Mouse (Mus musculus): ENCODE data around the gene Mlip. TPM values are rescaled to one million over a fixed set of nuclear protein-coding genes. Genes with fewer than 3 reads are reported as not detected.
A peak's percentile ranks its signal among the peaks of the same experiment; 100 is the strongest.

Gene Mlip
- polyA plus RNA-seq, 1 experiment from 2014 or later: 0.29 TPM

DNA sequence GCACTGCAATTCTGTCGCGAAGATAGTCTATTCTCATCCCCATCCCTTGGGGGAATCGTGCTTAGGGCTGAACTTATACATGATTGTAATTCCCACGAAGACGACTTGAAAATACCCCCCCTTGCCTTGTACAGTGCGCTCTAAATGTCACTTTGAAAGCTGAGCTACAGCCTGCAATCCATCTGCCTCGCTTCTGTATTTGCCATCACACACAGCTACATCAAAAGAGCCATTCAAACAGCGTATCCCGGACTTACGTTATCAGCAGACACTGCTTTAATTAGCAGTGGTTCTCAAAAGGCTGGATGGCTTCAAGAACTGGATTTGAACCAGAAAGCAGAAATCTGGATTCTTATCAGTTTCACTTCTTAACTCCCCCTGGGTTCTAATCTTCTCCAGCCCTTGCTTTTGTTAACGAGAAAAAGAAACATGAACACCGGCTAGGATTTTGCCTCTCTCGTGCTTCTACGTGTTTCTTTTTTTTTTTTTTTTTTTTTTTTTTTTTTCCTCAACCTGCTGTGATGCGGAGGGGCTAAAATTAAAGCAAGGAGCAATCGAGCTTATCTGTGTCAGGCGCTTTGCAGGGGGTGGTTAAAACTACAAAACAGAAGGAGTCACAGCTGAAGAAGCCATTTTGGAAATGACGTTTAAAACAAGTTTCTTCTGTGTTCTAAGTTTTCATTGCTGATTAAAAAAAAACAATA lies 12.5 kb downstream of the Mlip start:
- Histone ChIP-seq H3K4me3 (peak overlapping the region; percentile 8; the same call in 1 of the 2 replicates), H3K27me3 (replicated peaks; ENCODE audit: low read depth, poor library complexity, severe bottlenecking) (no peaks in the 10 kb centered on the region), H3K27ac (replicated peaks) (no peak overlapping the region), H3K9me3 (no peaks in the 10 kb centered on the region), H3K36me3 (replicated peaks) (no peaks in the 10 kb centered on the region), H3K4me1 (peaks cover 11% of the 10 kb centered on the region)
- 37% methylated on average over 18 of the region's 18 CpGs for WGBS
- no peak for DNase-seq (ENCODE audit: low spot score)

- no peaks in the 10 kb centered on the region for H3K9me3 ChIP-seq
- peaks cover 11% of the 10 kb centered on the region for H3K4me1 ChIP-seq
- no peak overlapping the region for H3K27ac ChIP-seq (replicated peaks)
- 58% methylated on average over 7 of the region's 7 CpGs for WGBS
- no peaks in the 10 kb centered on the region for H3K27me3 ChIP-seq (replicated peaks; ENCODE audit: low read depth, poor library complexity, severe bottlenecking)
- no peak overlapping the region for H3K4me3 ChIP-seq
- peak; percentile 25 for DNase-seq (ENCODE audit: low spot score)
- H3K36me3 ChIP-seq (replicated peaks): no peaks in the 10 kb centered on the region
Observed at GRCm38 (mm10) chr9:77339571-77340148, 13.1 kb downstream of the Mlip start.

DNA sequence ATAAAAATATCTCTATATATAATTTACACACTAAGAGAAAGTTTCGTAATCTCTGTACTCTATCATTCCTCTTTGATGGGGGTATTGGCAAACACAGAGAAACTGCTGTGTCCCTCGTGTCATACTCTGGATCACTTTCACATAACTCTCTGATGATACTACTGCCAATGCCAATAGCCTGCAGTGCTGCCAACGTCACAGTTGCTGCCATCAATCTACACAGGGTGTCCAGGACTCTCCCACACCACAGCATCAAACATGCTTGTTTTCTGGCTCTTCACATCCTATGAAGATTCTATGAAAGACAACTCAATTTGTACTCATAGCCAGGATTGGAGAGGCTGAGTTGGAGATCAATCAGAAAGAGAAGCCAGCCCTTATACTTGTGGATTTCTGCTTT lies 17.4 kb downstream of the Mlip start:
- 90% methylated on average over 3 of the region's 3 CpGs for WGBS
- Histone ChIP-seq H3K36me3 (replicated peaks) (no peaks in the 10 kb centered on the region), H3K27me3 (replicated peaks; ENCODE audit: low read depth, poor library complexity, severe bottlenecking) (no peaks in the 10 kb centered on the region), H3K27ac (replicated peaks) (no peak overlapping the region), H3K9me3 (0 out of 2 replicates have a peak, but pooled peaks cover 3% of the 10 kb centered on the region), H3K4me3 (no peak overlapping the region), H3K4me1 (peaks cover 11% of the 10 kb centered on the region)
- no peak for DNase-seq (ENCODE audit: low spot score)

- no peaks in the 10 kb centered on the region for H3K27me3 ChIP-seq (replicated peaks; ENCODE audit: low read depth, poor library complexity, severe bottlenecking)
- DNase-seq (ENCODE audit: low spot score): no peak
- H3K9me3 ChIP-seq: no peaks in the 10 kb centered on the region; the same call in 1 of the 2 replicates
- H3K27ac ChIP-seq (replicated peaks): no peak overlapping the region
- H3K36me3 ChIP-seq (replicated peaks): no peaks in the 10 kb centered on the region
- no peaks in the 10 kb centered on the region for H3K4me1 ChIP-seq
- no peak overlapping the region for H3K4me3 ChIP-seq
- 85% methylated on average over 3 of the region's 3 CpGs for WGBS
Observed at GRCm38 (mm10) chr9:77318346-77318745, 34.4 kb downstream of the Mlip start.

DNA sequence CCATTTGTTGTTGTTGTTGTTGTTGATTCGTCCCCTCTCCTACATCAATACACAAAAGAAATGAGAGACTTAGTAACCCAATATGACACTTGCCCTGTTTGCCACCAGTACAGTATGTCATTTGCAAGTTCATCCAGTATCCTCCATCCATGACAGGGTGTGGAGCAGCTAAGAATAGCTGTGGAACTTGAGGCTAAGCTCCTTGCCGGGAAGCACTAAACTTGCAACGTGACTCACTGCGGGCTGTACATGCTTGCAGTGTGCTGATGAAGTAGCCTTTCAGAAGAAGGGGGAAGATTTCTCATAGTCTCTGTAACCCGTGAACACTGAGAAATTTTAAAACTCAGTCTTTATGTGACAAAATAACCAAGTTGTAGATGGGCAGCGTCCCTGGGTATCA lies 42.2 kb downstream of the Mlip start:
- no peak overlapping the region for H3K27ac ChIP-seq (replicated peaks)
- no peak overlapping the region for H3K4me3 ChIP-seq
- 87% methylated on average over 6 of the region's 6 CpGs for WGBS
- H3K9me3 ChIP-seq: no peaks in the 10 kb centered on the region
- H3K4me1 ChIP-seq: no peaks in the 10 kb centered on the region
- DNase-seq (ENCODE audit: low spot score): no peak
- H3K36me3 ChIP-seq (replicated peaks): no peaks in the 10 kb centered on the region
- no peaks in the 10 kb centered on the region for H3K27me3 ChIP-seq (replicated peaks; ENCODE audit: low read depth, poor library complexity, severe bottlenecking)

DNA sequence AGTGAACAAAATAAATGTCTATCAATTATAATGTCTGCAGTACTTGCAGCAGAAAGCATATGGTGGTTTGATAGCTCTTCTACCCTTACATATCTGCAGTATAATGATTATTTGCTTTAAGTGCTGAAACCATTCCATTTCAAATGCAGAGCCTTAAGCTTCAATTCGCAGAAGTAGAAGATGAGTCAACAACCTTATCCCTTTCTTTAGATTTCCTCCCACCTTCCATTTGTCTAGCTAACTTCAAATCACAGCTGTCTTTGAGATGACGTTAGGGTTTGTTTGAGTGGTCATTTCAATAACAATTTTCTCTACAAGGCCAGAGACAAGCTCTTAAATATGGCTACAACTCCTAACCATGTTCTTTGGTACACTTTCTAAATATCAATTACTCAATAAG lies 47.4 kb downstream of the Mlip start:
- DNase-seq (ENCODE audit: low spot score): no peak
- Histone ChIP-seq H3K27me3 (replicated peaks; ENCODE audit: low read depth, poor library complexity, severe bottlenecking) (no peaks in the 10 kb centered on the region), H3K4me1 (no peaks in the 10 kb centered on the region), H3K36me3 (replicated peaks) (no peaks in the 10 kb centered on the region), H3K9me3 (no peaks in the 10 kb centered on the region), H3K27ac (replicated peaks) (no peak overlapping the region), H3K4me3 (no peak overlapping the region)
- WGBS: 84% methylated on average over 2 of the region's 2 CpGs

GRCm38 (mm10) chr9:77302340-77302739 lies 50.4 kb downstream of the Mlip start:
- H3K27ac ChIP-seq (replicated peaks): no peak overlapping the region

GRCm38 (mm10) chr9:77287958-77288357 lies 64.8 kb downstream of the Mlip start:
- Histone ChIP-seq H3K4me3 (no peak overlapping the region), H3K9me3 (no peaks in the 10 kb centered on the region), H3K36me3 (replicated peaks) (no peaks in the 10 kb centered on the region), H3K27ac (replicated peaks) (no peak overlapping the region), H3K4me1 (no peaks in the 10 kb centered on the region), H3K27me3 (replicated peaks; ENCODE audit: low read depth, poor library complexity, severe bottlenecking) (no peaks in the 10 kb centered on the region)
- DNase-seq (ENCODE audit: low spot score): no peak
- WGBS: 93% methylated on average over 5 of the region's 5 CpGs

More at GRCm38 (mm10) chr9:77302340-77302739, 50.4 kb downstream of the Mlip start:
- WGBS: 89% methylated on average over 8 of the region's 8 CpGs
- Histone ChIP-seq H3K36me3 (replicated peaks) (no peaks in the 10 kb centered on the region), H3K4me1 (no peaks in the 10 kb centered on the region), H3K9me3 (0 out of 2 replicates have a peak, but pooled peaks cover 2% of the 10 kb centered on the region), H3K4me3 (no peak overlapping the region), H3K27me3 (replicated peaks; ENCODE audit: low read depth, poor library complexity, severe bottlenecking) (no peaks in the 10 kb centered on the region)
- no peak for DNase-seq (ENCODE audit: low spot score)

DNA sequence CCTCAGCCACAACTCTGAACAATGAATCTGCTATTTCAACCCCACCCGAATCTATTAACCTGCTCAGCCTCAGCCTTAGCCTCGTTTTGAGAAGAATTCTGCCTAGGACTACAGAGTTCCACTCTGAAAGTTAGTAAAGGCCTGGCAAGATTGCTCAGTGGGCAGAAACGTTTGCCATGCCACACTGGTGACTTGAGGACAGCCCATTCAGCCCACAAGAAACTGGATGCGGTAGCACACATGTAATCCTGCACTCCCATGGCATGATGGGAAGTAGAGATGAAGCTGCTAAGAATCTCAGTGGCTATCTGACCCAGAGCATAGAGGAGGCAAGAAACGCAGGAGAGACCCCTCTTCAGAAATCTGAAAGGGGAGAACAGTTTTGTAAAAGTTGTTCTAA lies 73.4 kb downstream of the Mlip start:
- Histone ChIP-seq H3K27ac (replicated peaks) (no peak overlapping the region), H3K4me3 (no peak overlapping the region), H3K36me3 (replicated peaks) (no peaks in the 10 kb centered on the region), H3K4me1 (peaks cover 12% of the 10 kb centered on the region), H3K27me3 (replicated peaks; ENCODE audit: low read depth, poor library complexity, severe bottlenecking) (no peaks in the 10 kb centered on the region), H3K9me3 (no peaks in the 10 kb centered on the region)
- no peak for DNase-seq (ENCODE audit: low spot score)
- WGBS: 73% methylated on average over 5 of the region's 5 CpGs

- DNase-seq (ENCODE audit: low spot score): no peak
- Histone ChIP-seq H3K36me3 (replicated peaks) (no peaks in the 10 kb centered on the region), H3K9me3 (no peaks in the 10 kb centered on the region), H3K4me3 (no peak overlapping the region), H3K27ac (replicated peaks) (no peak overlapping the region), H3K27me3 (replicated peaks; ENCODE audit: low read depth, poor library complexity, severe bottlenecking) (no peaks in the 10 kb centered on the region), H3K4me1 (peaks cover 12% of the 10 kb centered on the region)
- WGBS: 65% methylated on average over 3 of the region's 3 CpGs
Observed at GRCm38 (mm10) chr9:77278055-77278454, 74.7 kb downstream of the Mlip start.

- no peak overlapping the region for H3K4me3 ChIP-seq
- H3K9me3 ChIP-seq: no peaks in the 10 kb centered on the region
- H3K4me1 ChIP-seq: peaks cover 12% of the 10 kb centered on the region
- no peak for DNase-seq (ENCODE audit: low spot score)
- 73% methylated on average over 5 of the region's 5 CpGs for WGBS
- H3K27me3 ChIP-seq (replicated peaks; ENCODE audit: low read depth, poor library complexity, severe bottlenecking): no peaks in the 10 kb centered on the region
- H3K36me3 ChIP-seq (replicated peaks): no peaks in the 10 kb centered on the region
- no peak overlapping the region for H3K27ac ChIP-seq (replicated peaks)
Observed at GRCm38 (mm10) chr9:77277270-77277669, 75.5 kb downstream of the Mlip start.

DNA sequence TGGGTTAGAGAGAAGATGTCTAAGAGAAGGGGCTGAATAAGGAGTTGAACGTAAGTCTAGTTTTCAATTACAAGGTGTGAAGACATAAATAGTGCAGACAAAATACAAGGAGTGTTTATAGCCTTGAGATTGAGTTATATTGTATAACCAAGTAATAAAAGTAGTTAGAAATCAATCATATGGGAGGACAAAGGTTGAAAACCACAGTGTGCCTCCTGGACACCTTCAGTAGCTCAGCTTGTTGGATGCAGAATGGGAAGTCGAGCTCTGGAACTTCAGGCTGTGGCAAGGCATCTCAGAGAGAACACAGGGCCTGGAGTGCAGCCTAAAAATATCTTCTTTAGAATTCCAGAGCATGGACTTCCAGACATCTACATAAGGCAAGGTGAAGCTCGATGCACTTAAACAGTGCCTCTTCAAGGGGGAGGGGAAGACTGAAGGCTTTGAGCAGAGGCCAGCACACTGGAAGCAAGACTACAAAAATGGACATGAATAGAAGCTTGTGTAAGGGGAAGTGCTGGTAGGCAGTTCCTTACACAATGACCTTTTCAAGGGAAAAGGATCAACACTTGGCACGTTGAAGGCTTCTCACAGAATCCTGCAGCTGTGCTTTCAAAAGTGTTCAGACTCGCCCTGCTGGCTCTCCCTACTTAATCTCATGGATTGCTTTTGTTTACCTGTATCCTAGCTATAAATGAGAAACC lies 76.2 kb downstream of the Mlip start:
- no peak for DNase-seq (ENCODE audit: low spot score)
- Histone ChIP-seq H3K4me1 (peaks cover 12% of the 10 kb centered on the region), H3K27me3 (replicated peaks; ENCODE audit: low read depth, poor library complexity, severe bottlenecking) (no peaks in the 10 kb centered on the region), H3K27ac (replicated peaks) (no peak overlapping the region), H3K36me3 (replicated peaks) (no peaks in the 10 kb centered on the region), H3K4me3 (no peak overlapping the region), H3K9me3 (no peaks in the 10 kb centered on the region)
- 46% methylated on average over 5 of the region's 5 CpGs for WGBS

- Histone ChIP-seq H3K27me3 (replicated peaks; ENCODE audit: low read depth, poor library complexity, severe bottlenecking) (no peaks in the 10 kb centered on the region), H3K9me3 (no peaks in the 10 kb centered on the region), H3K27ac (replicated peaks) (no peak overlapping the region), H3K36me3 (replicated peaks) (no peaks in the 10 kb centered on the region), H3K4me3 (no peak overlapping the region), H3K4me1 (peaks cover 9% of the 10 kb centered on the region)
- DNase-seq (ENCODE audit: low spot score): no peak
- 93% methylated on average over 4 of the region's 4 CpGs for WGBS
Observed at GRCm38 (mm10) chr9:77272727-77273126, 80.0 kb downstream of the Mlip start.
